Comparison of ENCODE assay signal across 30 mouse cellular contexts in genomic region chr13:113882959-113883358, GRCm38 (mm10).
A peak's percentile ranks its signal among the peaks of the same experiment; 100 is the strongest.
DNase-seq lines count a peak whose midpoint lies in the region; ATAC-seq lines count a peak whose summit lies in the region.
"Had no signal": no experiment of that assay in that cellular context is flagged by ENCODE, and none has a peak within 500 bp of the region (broad histone marks: within the 10 kb centered on the region; RNA-seq: fewer than 3 reads in every experiment).

No protein-coding gene starts in this region.

- no peaks in the 10 kb centered on the region for H3K27me3 ChIP-seq in heart, embryonic 10.5 days (ENCODE audit: insufficient read depth, poor library complexity, severe bottlenecking)
- H3K27me3 ChIP-seq in midbrain, embryonic 10.5 days (ENCODE audit: low read depth, poor library complexity, severe bottlenecking), result peaks cover 13% of the 10 kb centered on the region; the same call in 1 of the 2 replicates
- H3K27me3 ChIP-seq in midbrain, embryonic 13.5 days, result no peaks in the 10 kb centered on the region
- peaks cover 12% of the 10 kb centered on the region for H3K27me3 ChIP-seq in limb, embryonic 13.5 days
- H3K27me3 ChIP-seq: embryonic facial prominence, embryonic 13.5 days; forebrain, embryonic 13.5 days; heart, embryonic 13.5 days; intestine, embryonic 15.5 days had no signal

- peak; percentile 46 for DNase-seq in heart, embryonic 10.5 days (ENCODE audit: low spot score)
- no peak for DNase-seq in heart, adult 18-20 months
- DNase-seq in midbrain, embryonic 10.5 days (ENCODE audit: low spot score), result no peak
- DNase-seq in ES-CJ7 (ENCODE audit: low read depth, low spot score), result peak; percentile 60
- DNase-seq in lung, postnatal 14 days, result no peak
- DNase-seq in adrenal gland, adult (ENCODE audit: inconsistent age in 2 of 2, low spot score in 1 of 2), result no peak
- DNase-seq: adrenal gland, adult 2 months; adrenal gland, postnatal 14 days; cerebellum, adult 11 months; cerebellum, adult 2 months; cerebellum, adult 9-11 months; cerebellum, postnatal 25 days; embryo, embryonic 11 days; forebrain, postnatal 0 days; gastrocnemius, adult 2 months; gastrocnemius, postnatal 25 days; heart, postnatal 14 days; heart, postnatal 4 days; kidney, adult 11 months had no signal

- 43% methylated on average over 1 of the region's 1 CpGs for WGBS in heart, embryonic 10.5 days
- WGBS in midbrain, embryonic 10.5 days, result 0% methylated on average over 1 of the region's 1 CpGs
- 14% methylated on average over 1 of the region's 1 CpGs for WGBS in midbrain, embryonic 13.5 days
- WGBS in limb, embryonic 13.5 days, result 33% methylated on average over 1 of the region's 1 CpGs

- no peak overlapping the region for H3K27ac ChIP-seq in heart, embryonic 10.5 days
- H3K27ac ChIP-seq in midbrain, embryonic 10.5 days (replicated peaks), result peak overlapping the region; percentile 65
- no peak overlapping the region for H3K27ac ChIP-seq in midbrain, embryonic 13.5 days
- H3K27ac ChIP-seq in limb, embryonic 13.5 days, result no peak overlapping the region
- H3K27ac ChIP-seq: embryonic facial prominence, embryonic 10.5 days; embryonic facial prominence, embryonic 13.5 days; forebrain, embryonic 13.5 days; gastrocnemius, adult 2 months; heart, embryonic 13.5 days; hindbrain, embryonic 13.5 days; intestine, embryonic 15.5 days had no signal

- H3K4me1 ChIP-seq in heart, embryonic 10.5 days, result peaks cover 36% of the 10 kb centered on the region
- H3K4me1 ChIP-seq in midbrain, embryonic 10.5 days, result peaks cover 87% of the 10 kb centered on the region
- H3K4me1 ChIP-seq in midbrain, embryonic 13.5 days (replicated peaks), result peaks cover 52% of the 10 kb centered on the region
- peaks cover 48% of the 10 kb centered on the region for H3K4me1 ChIP-seq in limb, embryonic 13.5 days

- H3K9me3 ChIP-seq in heart, embryonic 10.5 days, result no peaks in the 10 kb centered on the region
- H3K9me3 ChIP-seq in midbrain, embryonic 10.5 days (replicated peaks), result no peaks in the 10 kb centered on the region
- no peaks in the 10 kb centered on the region for H3K9me3 ChIP-seq in midbrain, embryonic 13.5 days
- H3K9me3 ChIP-seq in limb, embryonic 13.5 days, result no peaks in the 10 kb centered on the region
- H3K9me3 ChIP-seq: embryonic facial prominence, embryonic 10.5 days; embryonic facial prominence, embryonic 13.5 days; forebrain, embryonic 13.5 days; heart, embryonic 13.5 days; hindbrain, embryonic 13.5 days; intestine, embryonic 15.5 days had no signal

- ATAC-seq in midbrain, embryonic 13.5 days, result no peak
- no peak for ATAC-seq in limb, embryonic 13.5 days (ENCODE audit: low FRiP score, low read depth)
- ATAC-seq: CD4-positive, CD25-positive, alpha-beta regulatory T cell, adult 4 months; forebrain, embryonic 13.5 days; forebrain, postnatal 0 days; hindbrain, embryonic 16.5 days; intestine, embryonic 15.5 days had no signal

- no peak overlapping the region for H3K4me2 ChIP-seq in midbrain, embryonic 13.5 days (replicated peaks)
- 0 out of 2 replicates have a peak overlapping the region, but pooled peaks have one; percentile 30 for H3K4me2 ChIP-seq in limb, embryonic 13.5 days (replicated peaks)
- H3K4me2 ChIP-seq: embryonic facial prominence, embryonic 13.5 days; forebrain, embryonic 13.5 days; heart, embryonic 13.5 days; hindbrain, embryonic 13.5 days; intestine, embryonic 15.5 days had no signal

- no peaks in the 10 kb centered on the region for H3K36me3 ChIP-seq in heart, embryonic 10.5 days
- H3K36me3 ChIP-seq in midbrain, embryonic 10.5 days, result no peaks in the 10 kb centered on the region
- no peaks in the 10 kb centered on the region for H3K36me3 ChIP-seq in midbrain, embryonic 13.5 days
- H3K36me3 ChIP-seq in limb, embryonic 13.5 days, result no peaks in the 10 kb centered on the region
- H3K36me3 ChIP-seq: embryonic facial prominence, embryonic 10.5 days; embryonic facial prominence, embryonic 13.5 days; heart, embryonic 13.5 days; hindbrain, embryonic 13.5 days; intestine, embryonic 15.5 days had no signal

- no peak overlapping the region for H3K9ac ChIP-seq in midbrain, embryonic 13.5 days (replicated peaks)
- no peak overlapping the region for H3K9ac ChIP-seq in limb, embryonic 13.5 days
- H3K9ac ChIP-seq: embryonic facial prominence, embryonic 13.5 days; forebrain, embryonic 13.5 days; forebrain, postnatal 0 days; heart, embryonic 13.5 days; hindbrain, embryonic 13.5 days; intestine, embryonic 15.5 days had no signal

- no peak overlapping the region for H3K4me3 ChIP-seq in heart, embryonic 10.5 days
- no peak overlapping the region for H3K4me3 ChIP-seq in midbrain, embryonic 10.5 days
- H3K4me3 ChIP-seq in midbrain, embryonic 13.5 days (replicated peaks), result no peak overlapping the region
- H3K4me3 ChIP-seq in limb, embryonic 13.5 days, result no peak overlapping the region
- H3K4me3 ChIP-seq: embryonic facial prominence, embryonic 10.5 days; embryonic facial prominence, embryonic 13.5 days; erythroblast, embryonic 14.5 days; forebrain, embryonic 13.5 days; gastrocnemius, adult 2 months; heart, embryonic 13.5 days; hindbrain, embryonic 13.5 days; intestine, embryonic 15.5 days had no signal

Comparison
In these comparisons a context has a peak if more than half of its experiments do, and no peak if none do; other contexts are left out.
1. DNase-seq: peak in heart, embryonic 10.5 days (single experiment) and ES-CJ7 (single experiment); none in heart, adult 18-20 months (0 of 2), midbrain, embryonic 10.5 days (single experiment), lung, postnatal 14 days (single experiment) and adrenal gland, adult (0 of 2).